Mouse (Mus musculus): ENCODE measurements around the gene Runx2.

- TF ChIP-seq POLR2A (IDR thresholded peaks at IDR 0.05; ENCODE audit: low read depth, low read length) = no peak
- no peak for TF ChIP-seq CTCF (IDR thresholded peaks at IDR 0.05; ENCODE audit: extremely low read depth, insufficient read length, insufficient replicate concordance, low read depth, low read length)
These were observed 341.9 kb downstream of the Runx2 start for GRCm38 (mm10) chr17:44472695-44473094.
